Mouse (Mus musculus) kidney, postnatal 0 days (tissue): ENCODE measurements at regions not wholly inside any gene's neighbourhood (a gene's known extent, or its start where the extent isn't known, plus 50 kb on each side); places are given as distances from the start of the nearest gene placed in this dataset.
A peak's percentile ranks its signal among the peaks of the same experiment; 100 is the strongest.

ENCODE experiments used
- ATAC-seq: fragments of 200-750 bp; cut with Nextera tagmentation; replicated peaks from 2 replicates; pipeline ENCODE4 v1.8.0; 2017; ENCODE audit warnings: low read depth, moderate number of reproducible peaks, moderate TSS enrichment, moderate library complexity; ENCODE audit not compliant: low FRiP score
- DNase-seq: peaks from one replicate; pipeline ENCODE4 v3.0.0-alpha.2; 2016; ENCODE audit warnings: low spot score
- H3K27ac ChIP-seq: fragments of 300-500 bp; sonication (generic); 2 replicates; pipeline ENCODE4 v1.5.1; 2014; ENCODE audit warnings: mild to moderate bottlenecking
- H3K27me3 ChIP-seq: fragments of 300-500 bp; sonication (generic); 2 replicates; pipeline ENCODE4 v1.6.1; 2014; ENCODE audit warnings: low read length, mixed read lengths; ENCODE audit not compliant: insufficient read depth
- H3K36me3 ChIP-seq: fragments of 300-500 bp; sonication (generic); 2 replicates; pipeline ENCODE4 v1.6.1; 2014; ENCODE audit warnings: low read length, mixed read lengths; ENCODE audit not compliant: insufficient read depth
- H3K4me1 ChIP-seq: fragments of 300-500 bp; sonication (generic); replicated peaks from 2 replicates; pipeline ENCODE4 v1.6.1; 2014; ENCODE audit warnings: antibody characterized with exemption, low read length, mixed read lengths; ENCODE audit not compliant: insufficient read depth
- H3K4me2 ChIP-seq: fragments of 300-500 bp; sonication (generic); 2 replicates; pipeline ENCODE4 v1.6.1; 2014; ENCODE audit warnings: mild to moderate bottlenecking, low read length, moderate library complexity, mixed read lengths
- H3K4me3 ChIP-seq: fragments of 300-500 bp; sonication (generic); replicated peaks from 2 replicates; pipeline ENCODE4 v1.5.1; 2014; ENCODE audit warnings: low read depth, low read length
- H3K9ac ChIP-seq: fragments of 300-500 bp; sonication (generic); 2 replicates; pipeline ENCODE4 v1.6.1; 2014; ENCODE audit warnings: low read depth, low read length
- H3K9me3 ChIP-seq: fragments of 300-500 bp; sonication (generic); replicated peaks from 2 replicates; pipeline ENCODE4 v1.6.1; 2016; ENCODE audit warnings: low read length, inconsistent platforms, mixed read lengths
- CTCF ChIP-seq: IDR thresholded peaks from 2 replicates; pipeline ENCODE4 v1.5.1; 2016; ENCODE audit warnings: antibody characterized with exemption, low read depth, mild to moderate bottlenecking, moderate library complexity
- WGBS: fragments of 180-500 bp; shearing (Covaris S2); extraction: QIAGEN DNeasy Blood & Tissue Kit; methylation state at CpG from one replicate; pipeline ENCODE4 v1.1.7; 2014; 5-methylcytosine and 5-hydroxymethylcytosine counted together

GRCm38 (mm10) chr1:187487948-187488690 lies 120.5 kb upstream of the Esrrg start:
- no peaks in the 10 kb centered on the region for H3K27me3 ChIP-seq
- H3K9me3 ChIP-seq: no peaks in the 10 kb centered on the region
- H3K36me3 ChIP-seq: no peaks in the 10 kb centered on the region
- no peak for TF ChIP-seq CTCF
- H3K9ac ChIP-seq: no peak overlapping the region
- no peak overlapping the region for H3K4me2 ChIP-seq
- no peak for DNase-seq
- WGBS: 82% methylated on average over 13 of the region's 13 CpGs
- ATAC-seq: no peak
- H3K27ac ChIP-seq: no peak overlapping the region
- no peaks in the 10 kb centered on the region for H3K4me1 ChIP-seq
- no peak overlapping the region for H3K4me3 ChIP-seq

- Histone ChIP-seq H3K27ac (no peak overlapping the region), H3K9me3 (no peaks in the 10 kb centered on the region), H3K4me3 (no peak overlapping the region), H3K27me3 (no peaks in the 10 kb centered on the region), H3K36me3 (no peaks in the 10 kb centered on the region), H3K4me2 (no peak overlapping the region), H3K9ac (no peak overlapping the region), H3K4me1 (no peaks in the 10 kb centered on the region)
- no peak for ATAC-seq
- TF ChIP-seq CTCF: no peak
- WGBS: 73% methylated on average over 3 of the region's 3 CpGs
- DNase-seq: no peak
Observed at GRCm38 (mm10) chr1:187489452-187489851, 119.1 kb upstream of the Esrrg start.

- TF ChIP-seq CTCF: no peak
- Histone ChIP-seq H3K27me3 (no peaks in the 10 kb centered on the region), H3K4me3 (no peak overlapping the region), H3K4me1 (no peaks in the 10 kb centered on the region), H3K27ac (no peak overlapping the region), H3K9me3 (no peaks in the 10 kb centered on the region), H3K9ac (no peak overlapping the region), H3K4me2 (no peak overlapping the region), H3K36me3 (no peaks in the 10 kb centered on the region)
- peak; percentile 10 for DNase-seq
- 43% methylated on average over 9 of the region's 9 CpGs for WGBS
- no peak for ATAC-seq
Observed at GRCm38 (mm10) chr1:187505368-187505767, 103.2 kb upstream of the Esrrg start.

- DNase-seq (no peak), ATAC-seq (no peak)
- no peak overlapping the region for H3K9ac ChIP-seq
- no peaks in the 10 kb centered on the region for H3K9me3 ChIP-seq
- no peak overlapping the region for H3K27ac ChIP-seq
- H3K36me3 ChIP-seq: no peaks in the 10 kb centered on the region
- WGBS: 86% methylated on average over 6 of the region's 6 CpGs
- no peak overlapping the region for H3K4me2 ChIP-seq
- H3K4me1 ChIP-seq: no peaks in the 10 kb centered on the region
- TF ChIP-seq CTCF: no peak
- H3K27me3 ChIP-seq: no peaks in the 10 kb centered on the region
- no peak overlapping the region for H3K4me3 ChIP-seq
Observed at GRCm38 (mm10) chr1:187507217-187507616, 101.4 kb upstream of the Esrrg start.

GRCm38 (mm10) chr1:187531349-187531922 lies 77.2 kb upstream of the Esrrg start:
- no peak overlapping the region for H3K9ac ChIP-seq
- no peak for TF ChIP-seq CTCF
- no peaks in the 10 kb centered on the region for H3K27me3 ChIP-seq
- no peaks in the 10 kb centered on the region for H3K4me1 ChIP-seq
- H3K4me3 ChIP-seq: no peak overlapping the region
- peak; percentile 88 for ATAC-seq
- WGBS: 47% methylated on average over 9 of the region's 9 CpGs
- peak; percentile 24 for DNase-seq
- peak overlapping the region; percentile 31; the same call in 1 of the 2 replicates for H3K27ac ChIP-seq
- no peak overlapping the region for H3K4me2 ChIP-seq
- no peaks in the 10 kb centered on the region for H3K36me3 ChIP-seq
- H3K9me3 ChIP-seq: no peaks in the 10 kb centered on the region

GRCm38 (mm10) chr1:187536263-187536662 lies 72.3 kb upstream of the Esrrg start:
- no peak for TF ChIP-seq CTCF
- ATAC-seq (no peak), DNase-seq (no peak)
- 57% methylated on average over 5 of the region's 5 CpGs for WGBS
- Histone ChIP-seq H3K4me1 (no peaks in the 10 kb centered on the region), H3K9me3 (no peaks in the 10 kb centered on the region), H3K4me2 (no peak overlapping the region), H3K27ac (no peak overlapping the region), H3K36me3 (no peaks in the 10 kb centered on the region), H3K9ac (no peak overlapping the region), H3K27me3 (no peaks in the 10 kb centered on the region), H3K4me3 (no peak overlapping the region)
